Mouse (Mus musculus) forebrain, embryonic 11.5 days (tissue): ENCODE measurements at regions not wholly inside any gene's neighbourhood (a gene's known extent, or its start where the extent isn't known, plus 50 kb on each side); places are given as distances from the start of the nearest gene placed in this dataset.
"Not testable (repeated sequence)": the region's sequence is repeated elsewhere in the genome, so short reads cannot be mapped to it uniquely, and the experiment has no call there.

ENCODE experiments used
- ATAC-seq: fragments of 200-750 bp; cut with Nextera tagmentation; replicated peaks from 2 replicates; pipeline ENCODE4 v1.8.0; 2017; ENCODE audit warnings: moderate TSS enrichment; ENCODE audit not compliant: low FRiP score
- DNase-seq: peaks from one replicate; pipeline ENCODE4 v3.0.0-alpha.2; 2017; ENCODE audit warnings: low spot score
- H3K27ac ChIP-seq: fragments of 300-500 bp; sonication (generic); 2 replicates; pipeline ENCODE4 v1.5.1; 2014; ENCODE audit warnings: low read depth, low read length
- H3K27me3 ChIP-seq: fragments of 300-500 bp; sonication (generic); 2 replicates; pipeline ENCODE4 v1.6.1; 2014; ENCODE audit warnings: mild to moderate bottlenecking, low read length, mixed read lengths; ENCODE audit not compliant: control insufficient read depth, insufficient read depth
- H3K36me3 ChIP-seq: fragments of 300-500 bp; sonication (generic); 2 replicates; pipeline ENCODE4 v1.6.1; 2014; ENCODE audit warnings: mild to moderate bottlenecking, low read length, moderate library complexity, mixed read lengths; ENCODE audit not compliant: control insufficient read depth, insufficient read depth
- H3K4me1 ChIP-seq: fragments of 300-500 bp; sonication (generic); replicated peaks from 2 replicates; pipeline ENCODE4 v1.6.1; 2014; ENCODE audit warnings: low read length, mixed read lengths; ENCODE audit not compliant: control insufficient read depth, insufficient read depth
- H3K4me2 ChIP-seq: fragments of 300-500 bp; sonication (generic); 2 replicates; pipeline ENCODE4 v1.6.1; 2014; ENCODE audit warnings: low read depth, mild to moderate bottlenecking, low read length, moderate library complexity, mixed read lengths; ENCODE audit not compliant: severe bottlenecking
- H3K4me3 ChIP-seq: fragments of 300-500 bp; sonication (generic); 2 replicates; pipeline ENCODE4 v1.5.1; 2014; ENCODE audit warnings: low read depth, low read length
- H3K9ac ChIP-seq: fragments of 300-500 bp; sonication (generic); 2 replicates; pipeline ENCODE4 v1.6.1; 2014; ENCODE audit warnings: low read length
- H3K9me3 ChIP-seq: fragments of 300-500 bp; sonication (generic); 2 replicates; pipeline ENCODE4 v1.6.1; 2016; ENCODE audit warnings: low read length, mixed read lengths; ENCODE audit not compliant: control insufficient read depth
- WGBS: fragments of 180-500 bp; shearing (Covaris S2); extraction: QIAGEN DNeasy Blood & Tissue Kit; methylation state at CpG from one replicate; pipeline ENCODE4 v1.1.7; 2014; 5-methylcytosine and 5-hydroxymethylcytosine counted together

- Histone ChIP-seq H3K4me1 (no peaks in the 10 kb centered on the region), H3K27ac (no peak overlapping the region), H3K4me3 (no peak overlapping the region), H3K9me3 (no peaks in the 10 kb centered on the region), H3K27me3 (no peaks in the 10 kb centered on the region), H3K9ac (no peak overlapping the region), H3K36me3 (no peaks in the 10 kb centered on the region), H3K4me2 (no peak overlapping the region)
- 82% methylated on average over 1 of the region's 1 CpGs for WGBS
- DNase-seq (no peak), ATAC-seq (no peak)
These were observed 187.7 kb upstream of the G2e3 start for GRCm38 (mm10) chr12:51160122-51160521.

GRCm38 (mm10) chr12:51147963-51148362, 199.9 kb upstream of the G2e3 start:
- no peak overlapping the region for H3K27ac ChIP-seq
- no peak overlapping the region for H3K4me3 ChIP-seq
- DNase-seq (no peak), ATAC-seq (no peak)
- no peaks in the 10 kb centered on the region for H3K9me3 ChIP-seq
- no peaks in the 10 kb centered on the region for H3K27me3 ChIP-seq
- H3K36me3 ChIP-seq, result no peaks in the 10 kb centered on the region
- no peaks in the 10 kb centered on the region for H3K4me1 ChIP-seq
- no peak overlapping the region for H3K9ac ChIP-seq
- H3K4me2 ChIP-seq, result no peak overlapping the region
- WGBS, result 88% methylated on average over 8 of the region's 8 CpGs

- Histone ChIP-seq H3K4me3 (no peak overlapping the region), H3K9ac (no peak overlapping the region), H3K9me3 (no peaks in the 10 kb centered on the region), H3K36me3 (no peaks in the 10 kb centered on the region), H3K4me2 (no peak overlapping the region), H3K27me3 (no peaks in the 10 kb centered on the region), H3K4me1 (no peaks in the 10 kb centered on the region), H3K27ac (no peak overlapping the region)
- ATAC-seq, result no peak
- DNase-seq, result no peak
These were observed 204.0 kb upstream of the G2e3 start for GRCm38 (mm10) chr12:51143840-51144239.

- no peaks in the 10 kb centered on the region for H3K9me3 ChIP-seq
- no peaks in the 10 kb centered on the region for H3K27me3 ChIP-seq
- ATAC-seq (no peak), DNase-seq (no peak)
- no peak overlapping the region for H3K27ac ChIP-seq
- H3K4me3 ChIP-seq, result no peak overlapping the region
- no peak overlapping the region for H3K9ac ChIP-seq
- no peaks in the 10 kb centered on the region for H3K36me3 ChIP-seq
- no peaks in the 10 kb centered on the region for H3K4me1 ChIP-seq
- WGBS, result 52% methylated on average over 3 of the region's 3 CpGs
- no peak overlapping the region for H3K4me2 ChIP-seq
These were observed 204.7 kb upstream of the G2e3 start for GRCm38 (mm10) chr12:51143196-51143595.

- not testable (repeated sequence) for H3K36me3 ChIP-seq, H3K4me1 ChIP-seq, H3K27ac ChIP-seq, H3K4me3 ChIP-seq, H3K27me3 ChIP-seq, H3K9ac ChIP-seq, DNase-seq, H3K9me3 ChIP-seq, H3K4me2 ChIP-seq, ATAC-seq
- WGBS, result 89% methylated on average over 5 of the region's 5 CpGs
These were observed 214.2 kb upstream of the G2e3 start for GRCm38 (mm10) chr12:51133676-51134075.

GRCm38 (mm10) chr12:51128274-51128673, 219.6 kb upstream of the G2e3 start:
- H3K4me1 ChIP-seq, result no peaks in the 10 kb centered on the region
- H3K27me3 ChIP-seq, result no peaks in the 10 kb centered on the region
- H3K4me2 ChIP-seq, result no peak overlapping the region
- no peak overlapping the region for H3K9ac ChIP-seq
- H3K9me3 ChIP-seq, result no peaks in the 10 kb centered on the region
- no peak overlapping the region for H3K4me3 ChIP-seq
- DNase-seq (no peak), ATAC-seq (no peak)
- H3K27ac ChIP-seq, result no peak overlapping the region
- H3K36me3 ChIP-seq, result no peaks in the 10 kb centered on the region

- Histone ChIP-seq H3K4me3 (no peak overlapping the region), H3K4me2 (no peak overlapping the region), H3K4me1 (no peaks in the 10 kb centered on the region), H3K9ac (no peak overlapping the region), H3K27ac (no peak overlapping the region), H3K36me3 (no peaks in the 10 kb centered on the region), H3K27me3 (no peaks in the 10 kb centered on the region), H3K9me3 (no peaks in the 10 kb centered on the region)
- 95% methylated on average over 10 of the region's 10 CpGs for WGBS
- DNase-seq, result no peak
- no peak for ATAC-seq
These were observed 229.1 kb upstream of the G2e3 start for GRCm38 (mm10) chr12:51118781-51119180.

GRCm38 (mm10) chr12:51118021-51118694, 229.7 kb upstream of the G2e3 start:
- Histone ChIP-seq H3K36me3 (no peaks in the 10 kb centered on the region), H3K9ac (no peak overlapping the region), H3K4me2 (no peak overlapping the region), H3K4me1 (no peaks in the 10 kb centered on the region), H3K9me3 (no peaks in the 10 kb centered on the region), H3K27me3 (no peaks in the 10 kb centered on the region), H3K27ac (no peak overlapping the region), H3K4me3 (no peak overlapping the region)
- ATAC-seq, result no peak
- WGBS, result 88% methylated on average over 14 of the region's 14 CpGs
- no peak for DNase-seq

GRCm38 (mm10) chr12:51117436-51118020, 230.3 kb upstream of the G2e3 start:
- DNase-seq (no peak), ATAC-seq (no peak)
- Histone ChIP-seq H3K27ac (no peak overlapping the region), H3K36me3 (no peaks in the 10 kb centered on the region), H3K4me1 (no peaks in the 10 kb centered on the region), H3K9ac (no peak overlapping the region), H3K27me3 (no peaks in the 10 kb centered on the region), H3K9me3 (no peaks in the 10 kb centered on the region), H3K4me3 (no peak overlapping the region), H3K4me2 (no peak overlapping the region)
- WGBS, result 75% methylated on average over 8 of the region's 8 CpGs
